Mouse (Mus musculus): ENCODE data around the gene Tmem217. TPM values are rescaled to one million over a fixed set of nuclear protein-coding genes. Genes with fewer than 3 reads are reported as not detected.

Gene Tmem217
- polyA plus RNA-seq, 1 experiment from 2014 or later: 0.87 TPM

- no peak for ATAC-seq
- Histone ChIP-seq H3K9ac (ENCODE audit: low read depth, low read length) (no peak overlapping the region), H3K4me2 (ENCODE audit: low read depth, low read length) (no peak overlapping the region), H3K4me3 (ENCODE audit: low read length) (no peak overlapping the region), H3K27ac (ENCODE audit: low read length) (no peak overlapping the region), H3K27me3 (replicated peaks; ENCODE audit: control insufficient read depth, insufficient read depth, low read length) (no peaks in the 10 kb centered on the region), H3K9me3 (ENCODE audit: control insufficient read depth, low read length) (peaks cover 3% of the 10 kb centered on the region; the same call in 1 of the 2 replicates), H3K4me1 (ENCODE audit: control insufficient read depth, insufficient read depth, low read length) (0 out of 2 replicates have a peak, but pooled peaks cover 5% of the 10 kb centered on the region), H3K36me3 (ENCODE audit: control insufficient read depth, insufficient read depth, low read length) (no peaks in the 10 kb centered on the region)
- WGBS: 95% methylated on average over 2 of the region's 2 CpGs
Observed at GRCm38 (mm10) chr17:29484431-29484830, 67.8 kb downstream of the Tmem217 start.

- Histone ChIP-seq H3K4me2 (ENCODE audit: low read depth, low read length) (no peak overlapping the region), H3K9me3 (ENCODE audit: control insufficient read depth, low read length) (peaks cover 3% of the 10 kb centered on the region; the same call in 1 of the 2 replicates), H3K9ac (ENCODE audit: low read depth, low read length) (no peak overlapping the region), H3K4me3 (ENCODE audit: low read length) (no peak overlapping the region), H3K4me1 (ENCODE audit: control insufficient read depth, insufficient read depth, low read length) (no peaks in the 10 kb centered on the region), H3K27me3 (replicated peaks; ENCODE audit: control insufficient read depth, insufficient read depth, low read length) (no peaks in the 10 kb centered on the region), H3K27ac (ENCODE audit: low read length) (no peak overlapping the region), H3K36me3 (ENCODE audit: control insufficient read depth, insufficient read depth, low read length) (no peaks in the 10 kb centered on the region)
- WGBS: 97% methylated on average over 2 of the region's 2 CpGs
- ATAC-seq: no peak
Observed at GRCm38 (mm10) chr17:29483282-29483681, 68.9 kb downstream of the Tmem217 start.

GRCm38 (mm10) chr17:29482632-29483031, 69.6 kb downstream of the Tmem217 start:
- Histone ChIP-seq H3K4me1 (ENCODE audit: control insufficient read depth, insufficient read depth, low read length) (no peaks in the 10 kb centered on the region), H3K27me3 (replicated peaks; ENCODE audit: control insufficient read depth, insufficient read depth, low read length) (no peaks in the 10 kb centered on the region), H3K9ac (ENCODE audit: low read depth, low read length) (no peak overlapping the region), H3K9me3 (ENCODE audit: control insufficient read depth, low read length) (peaks cover 3% of the 10 kb centered on the region; the same call in 1 of the 2 replicates), H3K4me3 (ENCODE audit: low read length) (no peak overlapping the region), H3K4me2 (ENCODE audit: low read depth, low read length) (no peak overlapping the region), H3K27ac (ENCODE audit: low read length) (no peak overlapping the region), H3K36me3 (ENCODE audit: control insufficient read depth, insufficient read depth, low read length) (no peaks in the 10 kb centered on the region)
- no peak for ATAC-seq
- WGBS: 91% methylated on average over 7 of the region's 7 CpGs

GRCm38 (mm10) chr17:29480256-29480655, 71.9 kb downstream of the Tmem217 start:
- H3K4me2 ChIP-seq (ENCODE audit: low read depth, low read length): no peak overlapping the region
- no peaks in the 10 kb centered on the region for H3K36me3 ChIP-seq (ENCODE audit: control insufficient read depth, insufficient read depth, low read length)
- H3K9ac ChIP-seq (ENCODE audit: low read depth, low read length): no peak overlapping the region
- H3K9me3 ChIP-seq (ENCODE audit: control insufficient read depth, low read length): peaks cover 3% of the 10 kb centered on the region; the same call in 1 of the 2 replicates
- no peaks in the 10 kb centered on the region for H3K27me3 ChIP-seq (replicated peaks; ENCODE audit: control insufficient read depth, insufficient read depth, low read length)
- no peak for ATAC-seq
- WGBS: 84% methylated on average over 2 of the region's 2 CpGs
- no peak overlapping the region for H3K27ac ChIP-seq (ENCODE audit: low read length)
- H3K4me3 ChIP-seq (ENCODE audit: low read length): no peak overlapping the region
- no peaks in the 10 kb centered on the region for H3K4me1 ChIP-seq (ENCODE audit: control insufficient read depth, insufficient read depth, low read length)

- Histone ChIP-seq H3K9me3 (ENCODE audit: control insufficient read depth, low read length) (peaks cover 3% of the 10 kb centered on the region; the same call in 1 of the 2 replicates), H3K27ac (ENCODE audit: low read length) (no peak overlapping the region), H3K27me3 (replicated peaks; ENCODE audit: control insufficient read depth, insufficient read depth, low read length) (no peaks in the 10 kb centered on the region), H3K4me3 (ENCODE audit: low read length) (no peak overlapping the region), H3K4me2 (ENCODE audit: low read depth, low read length) (no peak overlapping the region), H3K36me3 (ENCODE audit: control insufficient read depth, insufficient read depth, low read length) (no peaks in the 10 kb centered on the region), H3K9ac (ENCODE audit: low read depth, low read length) (no peak overlapping the region), H3K4me1 (ENCODE audit: control insufficient read depth, insufficient read depth, low read length) (no peaks in the 10 kb centered on the region)
- WGBS: 74% methylated on average over 4 of the region's 4 CpGs
- ATAC-seq: no peak
Observed at GRCm38 (mm10) chr17:29478271-29478670, 73.9 kb downstream of the Tmem217 start.

GRCm38 (mm10) chr17:29477357-29477756, 74.8 kb downstream of the Tmem217 start:
- no peak overlapping the region for H3K4me2 ChIP-seq (ENCODE audit: low read depth, low read length)
- 90% methylated on average over 10 of the region's 10 CpGs for WGBS
- no peak overlapping the region for H3K27ac ChIP-seq (ENCODE audit: low read length)
- H3K9ac ChIP-seq (ENCODE audit: low read depth, low read length): no peak overlapping the region
- no peaks in the 10 kb centered on the region for H3K27me3 ChIP-seq (replicated peaks; ENCODE audit: control insufficient read depth, insufficient read depth, low read length)
- H3K9me3 ChIP-seq (ENCODE audit: control insufficient read depth, low read length): no peaks in the 10 kb centered on the region
- no peaks in the 10 kb centered on the region for H3K36me3 ChIP-seq (ENCODE audit: control insufficient read depth, insufficient read depth, low read length)
- no peak overlapping the region for H3K4me3 ChIP-seq (ENCODE audit: low read length)
- no peak for ATAC-seq
- no peaks in the 10 kb centered on the region for H3K4me1 ChIP-seq (ENCODE audit: control insufficient read depth, insufficient read depth, low read length)

- Histone ChIP-seq H3K9ac (ENCODE audit: low read depth, low read length) (no peak overlapping the region), H3K9me3 (ENCODE audit: control insufficient read depth, low read length) (no peaks in the 10 kb centered on the region), H3K27ac (ENCODE audit: low read length) (no peak overlapping the region), H3K4me2 (ENCODE audit: low read depth, low read length) (no peak overlapping the region), H3K4me3 (ENCODE audit: low read length) (no peak overlapping the region), H3K36me3 (ENCODE audit: control insufficient read depth, insufficient read depth, low read length) (no peaks in the 10 kb centered on the region), H3K4me1 (ENCODE audit: control insufficient read depth, insufficient read depth, low read length) (no peaks in the 10 kb centered on the region), H3K27me3 (replicated peaks; ENCODE audit: control insufficient read depth, insufficient read depth, low read length) (no peaks in the 10 kb centered on the region)
- ATAC-seq: no peak
- WGBS: 82% methylated on average over 4 of the region's 4 CpGs
Observed at GRCm38 (mm10) chr17:29476461-29476860, 75.7 kb downstream of the Tmem217 start.

Small RNA genes lying within 50 kb of the gene (microRNA-seq; reads per million reads assigned to microRNA genes)
- gene Mir7667: not detected

Other genes starting within 250 kb of the Tmem217 start
- 0.88 and 1.1 TPM in 2 replicates for gene Pi16, start 234.7 kb downstream of the Tmem217 start, polyA plus RNA-seq (2015; fragmentation: Nextera tagmentation; extraction: Ambion mirVana)
- 31.7 and 146 TPM in 2 replicates for gene Mtch1, start 204.5 kb downstream of the Tmem217 start, polyA plus RNA-seq (2015; fragmentation: Nextera tagmentation; extraction: Ambion mirVana)
- gene Fgd2, start 191.5 kb downstream of the Tmem217 start, polyA plus RNA-seq (2015; fragmentation: Nextera tagmentation; extraction: Ambion mirVana): 9.8 and 11.5 TPM in 2 replicates
- 11.8 and 12.8 TPM in 2 replicates for gene Pim1, start 61.6 kb downstream of the Tmem217 start, polyA plus RNA-seq (2015; fragmentation: Nextera tagmentation; extraction: Ambion mirVana)
- gene Gm17657, start 2.7 kb downstream of the Tmem217 start, polyA plus RNA-seq (2015; fragmentation: Nextera tagmentation; extraction: Ambion mirVana): not detected in 2 replicates
- gene Tbc1d22b, start 2.6 kb downstream of the Tmem217 start, polyA plus RNA-seq (2015; fragmentation: Nextera tagmentation; extraction: Ambion mirVana): 12.4 and 12.6 TPM in 2 replicates
- gene Rnf8, start 62.4 kb upstream of the Tmem217 start, polyA plus RNA-seq (2015; fragmentation: Nextera tagmentation; extraction: Ambion mirVana): 51.0 and 55.9 TPM in 2 replicates
- 1.3 and 2.0 TPM in 2 replicates for gene Gm28043, start 62.5 kb upstream of the Tmem217 start, polyA plus RNA-seq (2015; fragmentation: Nextera tagmentation; extraction: Ambion mirVana)
- gene Cmtr1, start 108.2 kb upstream of the Tmem217 start, polyA plus RNA-seq (2015; fragmentation: Nextera tagmentation; extraction: Ambion mirVana): 85.9 and 92.7 TPM in 2 replicates
- gene Ccdc167, start 164.7 kb upstream of the Tmem217 start, polyA plus RNA-seq (2015; fragmentation: Nextera tagmentation; extraction: Ambion mirVana): 10.2 and 12.4 TPM in 2 replicates

All from intestine, embryonic 16.5 days (tissue).